Mouse (Mus musculus): ENCODE data around the gene Mindy4.

Gene Mindy4

GRCm38 (mm10) chr6:55256500-55257191 lies 53.5 kb downstream of the Mindy4 start:
- DNase-seq (ENCODE audit: low read depth, low spot score), result no peak

- no peak for DNase-seq (ENCODE audit: low read depth, low spot score)
Measured at GRCm38 (mm10) chr6:55257246-55257645, 54.1 kb downstream of the Mindy4 start.

- DNase-seq (ENCODE audit: low read depth, low spot score), result no peak
Measured at GRCm38 (mm10) chr6:55258428-55259325, 55.5 kb downstream of the Mindy4 start.

- no peak for DNase-seq (ENCODE audit: low read depth, low spot score)
Measured at GRCm38 (mm10) chr6:55262161-55262560, 59.0 kb downstream of the Mindy4 start.

- no peak for DNase-seq (ENCODE audit: low read depth, low spot score)
Measured at GRCm38 (mm10) chr6:55263490-55264046, 60.4 kb downstream of the Mindy4 start.

- no peak for DNase-seq (ENCODE audit: low read depth, low spot score)
Measured at GRCm38 (mm10) chr6:55264741-55265366, 61.7 kb downstream of the Mindy4 start.

GRCm38 (mm10) chr6:55272952-55273351 lies 69.8 kb downstream of the Mindy4 start:
- no peak for DNase-seq (ENCODE audit: low read depth, low spot score)

- DNase-seq (ENCODE audit: low read depth, low spot score), result no peak
Measured at GRCm38 (mm10) chr6:55273463-55273862, 70.3 kb downstream of the Mindy4 start.

- no peak for DNase-seq (ENCODE audit: low read depth, low spot score)
Measured at GRCm38 (mm10) chr6:55275000-55275399, 71.8 kb downstream of the Mindy4 start.

GRCm38 (mm10) chr6:55275786-55276185 lies 72.6 kb downstream of the Mindy4 start:
- no peak for DNase-seq (ENCODE audit: low read depth, low spot score)

GRCm38 (mm10) chr6:55276692-55277282 lies 73.6 kb downstream of the Mindy4 start:
- no peak for DNase-seq (ENCODE audit: low read depth, low spot score)

- no peak for DNase-seq (ENCODE audit: low read depth, low spot score)
Measured at GRCm38 (mm10) chr6:55278086-55278485, 74.9 kb downstream of the Mindy4 start.

- no peak for DNase-seq (ENCODE audit: low read depth, low spot score)
Measured at GRCm38 (mm10) chr6:55278520-55278919, 75.3 kb downstream of the Mindy4 start.

GRCm38 (mm10) chr6:55280979-55281378 lies 77.8 kb downstream of the Mindy4 start:
- no peak for DNase-seq (ENCODE audit: low read depth, low spot score)

GRCm38 (mm10) chr6:55281687-55282086 lies 78.5 kb downstream of the Mindy4 start:
- no peak for DNase-seq (ENCODE audit: low read depth, low spot score)

GRCm38 (mm10) chr6:55282348-55282747 lies 79.2 kb downstream of the Mindy4 start:
- no peak for DNase-seq (ENCODE audit: low read depth, low spot score)

GRCm38 (mm10) chr6:55285218-55285617 lies 82.0 kb downstream of the Mindy4 start:
- DNase-seq (ENCODE audit: low read depth, low spot score), result no peak

- DNase-seq (ENCODE audit: low read depth, low spot score), result no peak
Measured at GRCm38 (mm10) chr6:55288007-55288602, 84.9 kb downstream of the Mindy4 start.

GRCm38 (mm10) chr6:55294549-55295131 lies 91.5 kb downstream of the Mindy4 start:
- peak; percentile 27 for DNase-seq (ENCODE audit: low read depth, low spot score)

GRCm38 (mm10) chr6:55295325-55295724 lies 92.1 kb downstream of the Mindy4 start:
- DNase-seq (ENCODE audit: low read depth, low spot score), result no peak

GRCm38 (mm10) chr6:55299482-55299881 lies 96.3 kb downstream of the Mindy4 start:
- no peak for DNase-seq (ENCODE audit: low read depth, low spot score)

Measured in embryo, embryonic 11.5 days (tissue).